Comparison of ENCODE assay signal across 18 mouse cellular contexts in genomic region chr9:102924627-102925316, GRCm38 (mm10).
DNase-seq lines count a peak whose midpoint lies in the region; ATAC-seq and TF ChIP-seq lines count a peak whose summit lies in the region.
"Had no signal": no experiment of that assay in that cellular context is flagged by ENCODE, and none has a peak within 500 bp of the region (broad histone marks: within the 10 kb centered on the region; RNA-seq: fewer than 3 reads in every experiment).

No protein-coding gene starts in this region.

- H3K4me3 ChIP-seq in heart, embryonic 15.5 days, result no peak overlapping the region
- H3K4me3 ChIP-seq in E14TG2a.4 (replicated peaks; ENCODE audit: low read length) (peak overlapping the region; percentile 35), G1E (ENCODE audit: low read depth, low read length) (peak overlapping the region; percentile 66)
- no peak overlapping the region for H3K4me3 ChIP-seq in liver, embryonic 13.5 days (replicated peaks)
- no peak overlapping the region for H3K4me3 ChIP-seq in limb, embryonic 10.5 days
- H3K4me3 ChIP-seq in lung, adult 2 months (replicated peaks; ENCODE audit: extremely low read depth, low read depth, low read length), result no peak overlapping the region
- H3K4me3 ChIP-seq: embryonic facial prominence, embryonic 12.5 days; forebrain, embryonic 10.5 days; hindbrain, embryonic 10.5 days; limb, embryonic 13.5 days; myocyte had no signal

- 35% methylated on average over 15 of the region's 15 CpGs for WGBS in heart, embryonic 15.5 days
- whole genome bisulfite sequencing in liver, embryonic 13.5 days (ENCODE audit: insufficient replicate concordance), result 23% methylated on average over 15 of the region's 15 CpGs
- 68% methylated on average over 15 of the region's 15 CpGs for WGBS in limb, embryonic 10.5 days
- WGBS in lung, adult 2 months, result 64% methylated on average over 15 of the region's 15 CpGs

- TF ChIP-seq POLR2A in lung, adult 2 months (IDR thresholded peaks at IDR 0.05; ENCODE audit: borderline replicate concordance, extremely low read depth, low read depth, low read length), result no peak

- ATAC-seq in heart, embryonic 15.5 days (replicated peaks; ENCODE audit: insufficient number of reproducible peaks, insufficient read depth, low FRiP score, low read depth), result peak; percentile 45
- ATAC-seq in G1E (ENCODE audit: extremely low read depth, insufficient number of reproducible peaks, low FRiP score, poor library complexity, severe bottlenecking), result peak; percentile 85
- no peak for ATAC-seq in liver, embryonic 13.5 days (ENCODE audit: low read depth)

- H3K36me3 ChIP-seq in heart, embryonic 15.5 days, result no peaks in the 10 kb centered on the region
- H3K36me3 ChIP-seq in E14TG2a.4 (ENCODE audit: insufficient read depth, low read length) (no peaks in the 10 kb centered on the region), G1E (replicated peaks) (peaks cover 10% of the 10 kb centered on the region)
- H3K36me3 ChIP-seq in liver, embryonic 13.5 days, result no peaks in the 10 kb centered on the region
- no peaks in the 10 kb centered on the region for H3K36me3 ChIP-seq in limb, embryonic 10.5 days
- H3K36me3 ChIP-seq: embryonic facial prominence, embryonic 12.5 days; forebrain, embryonic 10.5 days; hindbrain, embryonic 10.5 days; limb, embryonic 13.5 days had no signal

- no peaks in the 10 kb centered on the region for H3K9me3 ChIP-seq in heart, embryonic 15.5 days (replicated peaks)
- no peaks in the 10 kb centered on the region for H3K9me3 ChIP-seq in E14TG2a.4 (ENCODE audit: low read length)
- no peaks in the 10 kb centered on the region for H3K9me3 ChIP-seq in G1E (replicated peaks)
- no peaks in the 10 kb centered on the region for H3K9me3 ChIP-seq in liver, embryonic 13.5 days (replicated peaks)
- no peaks in the 10 kb centered on the region for H3K9me3 ChIP-seq in limb, embryonic 10.5 days (replicated peaks)
- H3K9me3 ChIP-seq: embryonic facial prominence, embryonic 12.5 days; forebrain, embryonic 10.5 days; hindbrain, embryonic 10.5 days; limb, embryonic 13.5 days had no signal

- peaks cover 16% of the 10 kb centered on the region for H3K4me1 ChIP-seq in heart, embryonic 15.5 days (replicated peaks)
- H3K4me1 ChIP-seq in E14TG2a.4 (replicated peaks; ENCODE audit: low read depth, low read length), result peaks cover 20% of the 10 kb centered on the region
- peaks cover 55% of the 10 kb centered on the region for H3K4me1 ChIP-seq in G1E (ENCODE audit: insufficient read depth, low read depth, low read length)
- peaks cover 14% of the 10 kb centered on the region for H3K4me1 ChIP-seq in liver, embryonic 13.5 days (replicated peaks)
- no peaks in the 10 kb centered on the region for H3K4me1 ChIP-seq in limb, embryonic 10.5 days
- H3K4me1 ChIP-seq in lung, adult 2 months (ENCODE audit: control insufficient read depth, insufficient read depth, low read length), result no peaks in the 10 kb centered on the region
- H3K4me1 ChIP-seq: embryonic facial prominence, embryonic 12.5 days; limb, embryonic 13.5 days had no signal

- no peak overlapping the region; the same call in 1 of the 2 replicates for H3K4me2 ChIP-seq in heart, embryonic 15.5 days
- peak overlapping the region; percentile 10; the same call in 1 of the 2 replicates for H3K4me2 ChIP-seq in liver, embryonic 13.5 days
- H3K4me2 ChIP-seq: embryonic facial prominence, embryonic 12.5 days; limb, embryonic 13.5 days; midbrain, embryonic 11.5 days had no signal

- no peak overlapping the region for H3K9ac ChIP-seq in heart, embryonic 15.5 days
- no peak overlapping the region for H3K9ac ChIP-seq in liver, embryonic 13.5 days
- H3K9ac ChIP-seq: embryonic facial prominence, embryonic 12.5 days; limb, embryonic 13.5 days had no signal

- TF ChIP-seq CTCF in E14TG2a.4 (conservative IDR thresholded peaks at IDR 0.05; ENCODE audit: low read length) (no peak), G1E (IDR thresholded peaks at IDR 0.05; ENCODE audit: low read depth, low read length) (no peak)
- TF ChIP-seq CTCF in lung, adult 2 months (IDR thresholded peaks at IDR 0.05; ENCODE audit: insufficient read depth, low read length), result no peak

- H3K27me3 ChIP-seq in heart, embryonic 15.5 days, result no peaks in the 10 kb centered on the region
- H3K27me3 ChIP-seq in E14TG2a.4 (ENCODE audit: insufficient read depth, low read length) (no peaks in the 10 kb centered on the region), G1E (ENCODE audit: insufficient read depth, low read length) (no peaks in the 10 kb centered on the region)
- H3K27me3 ChIP-seq in liver, embryonic 13.5 days, result no peaks in the 10 kb centered on the region
- no peaks in the 10 kb centered on the region for H3K27me3 ChIP-seq in limb, embryonic 10.5 days (ENCODE audit: low read depth, poor library complexity, severe bottlenecking)
- H3K27me3 ChIP-seq: embryonic facial prominence, embryonic 12.5 days; limb, embryonic 13.5 days had no signal

- DNase-seq in heart, adult 9 months (ENCODE audit: low spot score in 2 of 2), result no peak
- peak; percentile 40 for DNase-seq in G1E (ENCODE audit: low spot score)
- peak; percentile 23 for DNase-seq in liver, embryonic 13.5 days
- DNase-seq in limb, embryonic 10.5 days (ENCODE audit: low spot score), result no peak
- no peak for DNase-seq in lung, adult 2 months
- DNase-seq in cerebellum, adult 9-10 months, result no peak
- DNase-seq: adrenal gland, postnatal 25 days; cerebellum, postnatal 25 days; right cerebral cortex, postnatal 25 days; thymus, postnatal 36 days had no signal

- no peak overlapping the region for H3K27ac ChIP-seq in heart, embryonic 15.5 days
- H3K27ac ChIP-seq in liver, embryonic 13.5 days, result no peak overlapping the region
- no peak overlapping the region for H3K27ac ChIP-seq in limb, embryonic 10.5 days
- H3K27ac ChIP-seq: embryonic facial prominence, embryonic 12.5 days; forebrain, embryonic 10.5 days; hindbrain, embryonic 10.5 days; limb, embryonic 13.5 days had no signal

Comparison
In these comparisons a context has a peak if more than half of its experiments do, and no peak if none do; other contexts are left out.
1. H3K4me3 ChIP-seq: peak in E14TG2a.4 (single experiment) and G1E (single experiment); none in heart, embryonic 15.5 days (single experiment), liver, embryonic 13.5 days (single experiment), limb, embryonic 10.5 days (single experiment) and lung, adult 2 months (single experiment).
2. DNase-seq: peak in G1E (single experiment) and liver, embryonic 13.5 days (single experiment); none in heart, adult 9 months (0 of 2), limb, embryonic 10.5 days (single experiment), lung, adult 2 months (single experiment) and cerebellum, adult 9-10 months (single experiment).